Mouse (Mus musculus): ENCODE data around the gene 4930505A04Rik.
A peak's percentile ranks its signal among the peaks of the same experiment; 100 is the strongest.
"Not testable (repeated sequence)": the region's sequence is repeated elsewhere in the genome, so short reads cannot be mapped to it uniquely, and the experiment has no call there.

Gene 4930505A04Rik

GRCm38 (mm10) chr11:30471751-30472593 lies at the start of gene 4930505A04Rik:
4930505A04Rik (minus strand) TSS chr11:30471827.
- peak; percentile 87 for DNase-seq

GRCm38 (mm10) chr11:30517133-30517532 lies 45.5 kb upstream of the 4930505A04Rik start:
- no peak for DNase-seq

GRCm38 (mm10) chr11:30508178-30508577 lies 36.6 kb upstream of the 4930505A04Rik start:
- DNase-seq: peak; percentile 70

- no peak for DNase-seq
These were observed 27.2 kb upstream of the 4930505A04Rik start for GRCm38 (mm10) chr11:30498738-30499355.

DNA sequence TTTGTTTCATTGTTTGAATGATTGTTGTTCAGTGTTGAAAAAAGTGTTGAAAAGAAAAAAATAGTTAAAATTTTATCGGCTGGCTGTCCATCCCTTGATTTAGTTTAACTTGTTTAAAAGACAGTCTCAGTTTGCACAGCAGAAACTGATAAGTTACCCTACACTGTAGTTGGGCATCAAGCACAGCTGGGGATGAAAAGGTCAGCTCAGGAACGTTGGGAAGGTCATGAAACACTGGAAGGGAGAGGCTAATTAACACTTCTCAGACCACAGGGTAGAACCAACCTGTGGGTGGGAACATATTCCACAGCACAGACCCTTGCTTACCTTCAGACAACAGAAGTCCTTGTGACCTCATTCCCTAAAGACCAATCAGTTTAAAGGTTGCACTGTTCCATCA lies 25.5 kb upstream of the 4930505A04Rik start:
- DNase-seq: no peak

- no peak for DNase-seq
These were observed 20.1 kb upstream of the 4930505A04Rik start for GRCm38 (mm10) chr11:30491515-30492260.

- DNase-seq: no peak
These were observed 16.6 kb upstream of the 4930505A04Rik start for GRCm38 (mm10) chr11:30488183-30488582.

- no peak for DNase-seq
These were observed 11.7 kb upstream of the 4930505A04Rik start for GRCm38 (mm10) chr11:30483286-30483685.

- no peak for DNase-seq
These were observed 440 bp downstream of the 4930505A04Rik start for GRCm38 (mm10) chr11:30471187-30471586.

GRCm38 (mm10) chr11:30454331-30454730 lies 17.3 kb downstream of the 4930505A04Rik start:
- DNase-seq: no peak

DNA sequence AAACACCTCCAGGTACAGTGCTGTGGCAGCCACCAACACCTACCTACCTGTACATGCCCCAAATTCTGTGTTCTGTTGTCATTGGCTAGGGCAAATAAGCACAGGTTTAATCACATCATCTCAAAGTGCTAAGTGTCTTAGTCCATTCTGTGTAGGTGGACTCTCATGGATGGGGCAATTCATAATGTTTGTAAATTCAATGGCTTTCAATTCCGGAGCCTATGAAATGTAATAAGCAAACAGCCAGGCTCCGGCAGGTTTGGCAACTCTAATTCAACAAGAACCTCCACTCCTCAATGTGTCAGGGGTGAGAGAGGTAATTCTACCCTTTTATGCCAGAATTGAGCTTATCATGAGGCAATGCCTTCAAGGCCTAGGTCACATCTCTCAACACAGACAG lies 23.5 kb downstream of the 4930505A04Rik start:
- no peak for DNase-seq

DNA sequence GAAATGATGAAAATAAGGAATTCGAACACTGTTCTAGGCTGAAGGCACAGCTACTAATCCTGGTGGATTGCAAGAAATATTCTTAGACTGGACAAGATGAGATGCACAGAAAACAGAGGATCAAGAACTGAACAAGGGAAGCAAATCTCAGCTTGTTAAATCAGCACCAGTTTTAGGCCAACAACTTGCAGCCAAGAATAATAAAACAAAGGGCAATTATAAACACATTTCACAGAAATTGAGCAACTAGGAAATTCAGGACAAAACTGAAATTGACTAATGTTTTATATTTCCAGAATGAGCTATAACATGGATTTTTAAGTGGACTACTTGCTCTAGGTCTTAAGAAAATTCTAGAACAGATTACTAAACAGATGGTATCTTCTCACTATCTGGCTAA lies 24.1 kb downstream of the 4930505A04Rik start:
- DNase-seq: no peak

- DNase-seq: not testable (repeated sequence)
These were observed 27.3 kb downstream of the 4930505A04Rik start for GRCm38 (mm10) chr11:30444192-30444905.

- DNase-seq: no peak
These were observed 27.9 kb downstream of the 4930505A04Rik start for GRCm38 (mm10) chr11:30443746-30444145.

- peak; percentile 56 for DNase-seq
These were observed 38.2 kb downstream of the 4930505A04Rik start for GRCm38 (mm10) chr11:30433256-30433950.

DNA sequence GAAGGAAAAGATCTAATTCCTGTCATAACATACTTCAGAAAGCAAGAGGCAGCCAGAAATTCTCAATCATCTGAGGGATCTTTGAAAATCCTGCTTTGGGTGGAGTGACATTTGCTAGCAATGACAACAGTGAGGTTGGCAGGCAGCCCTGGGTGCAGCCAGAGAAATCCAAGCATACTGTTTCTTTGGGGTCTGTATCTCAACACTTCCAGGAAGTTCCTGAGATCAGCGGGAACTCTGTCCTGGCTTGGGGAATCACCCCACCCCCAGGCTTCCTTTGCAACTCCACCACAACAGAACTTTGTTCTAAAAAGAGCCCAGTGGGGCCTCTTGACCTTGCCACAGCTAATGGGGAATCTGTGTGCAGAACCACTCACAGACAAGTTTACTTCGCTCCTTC lies 66.0 kb downstream of the 4930505A04Rik start:
- DNase-seq: no peak

DNA sequence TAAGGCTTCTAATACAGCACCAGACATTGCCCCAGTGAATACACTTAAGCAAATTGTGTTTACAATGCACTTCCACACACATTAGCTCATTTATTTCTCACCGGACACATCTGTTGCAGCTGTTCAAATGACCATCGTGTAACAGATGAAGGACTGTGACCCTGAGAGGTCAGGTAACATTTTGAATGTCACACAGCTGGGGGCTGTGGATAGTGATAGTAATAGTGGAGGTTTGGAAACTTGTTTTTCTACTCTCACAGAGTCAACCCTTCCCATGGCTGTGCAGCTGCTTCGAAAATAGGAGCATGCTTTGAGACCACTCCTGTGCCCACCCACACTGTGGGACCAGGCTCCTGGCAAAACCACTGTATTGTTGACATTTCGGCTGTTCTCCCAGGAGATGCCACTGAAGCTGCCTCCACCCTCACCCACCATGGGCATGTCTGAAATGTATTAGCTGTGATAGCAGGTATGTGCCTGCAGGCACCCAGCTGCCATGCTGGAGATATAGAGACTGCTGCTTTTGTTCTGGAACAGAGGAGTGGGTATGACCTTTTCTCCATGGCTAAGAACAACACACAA lies 66.9 kb downstream of the 4930505A04Rik start:
- DNase-seq: no peak

- DNase-seq: no peak
These were observed 77.3 kb downstream of the 4930505A04Rik start for GRCm38 (mm10) chr11:30394351-30394750.

- peak; percentile 75 for DNase-seq
These were observed 88.6 kb downstream of the 4930505A04Rik start for GRCm38 (mm10) chr11:30383076-30383475.

Data from cerebellum, adult 11-12 months (tissue).